Mouse (Mus musculus) heart, postnatal 25 days (tissue): ENCODE results near the gene Snai1. TPM values are rescaled to one million over a fixed set of nuclear protein-coding genes. Genes with fewer than 3 reads are reported as not detected.

Experiments
- DNase-seq: peaks from one replicate; pipeline ENCODE4 v3.0.0; 2022; ENCODE audit warnings: low spot score
- intact Hi-C: fragments of 180-260 bp; cut with DNase I; formaldehyde crosslinking; loops from one replicate; pipeline ENCODE4 v1.15.1; 2025
- total RNA-seq, 2 experiments: library from RNA; stranded (reverse); gene quantifications; 2 replicates each; pipeline ENCODE4 v1.2.3; 2021

Snai1 gene
- total RNA-seq, 2 experiments from 2014 or later: 2.0 to 2.8 TPM

GRCm38 (mm10) chr2:167574814-167575213 is 36.8 kb downstream of the Snai1 start:
- peak; percentile 83 for DNase-seq
- intact Hi-C loops: no loop called here

GRCm38 (mm10) chr2:167575581-167575980 is 37.6 kb downstream of the Snai1 start:
- no peak for DNase-seq
- intact Hi-C loops: no loop called here

- DNase-seq: no peak
- intact Hi-C loops: no loop called here
These were observed 38.2 kb downstream of the Snai1 start for GRCm38 (mm10) chr2:167576121-167576620.

- intact Hi-C loops: no loop called here
- no peak for DNase-seq
These were observed 39.3 kb downstream of the Snai1 start for GRCm38 (mm10) chr2:167577186-167577785.

- DNase-seq: no peak
- intact Hi-C loops: no loop called here
These were observed 40.5 kb downstream of the Snai1 start for GRCm38 (mm10) chr2:167578521-167578920.

GRCm38 (mm10) chr2:167583161-167583952 is 45.4 kb downstream of the Snai1 start:
- intact Hi-C loops: no loop called here
- no peak for DNase-seq

GRCm38 (mm10) chr2:167585273-167585672 is 47.3 kb downstream of the Snai1 start:
- intact Hi-C loops: no loop called here
- DNase-seq: no peak

- no peak for DNase-seq
- intact Hi-C loops: loop anchor here (2.0 kb wide), 1 partner anchor 15 kb away; no protein-coding TSS in a partner anchor
These were observed 48.0 kb downstream of the Snai1 start for GRCm38 (mm10) chr2:167586041-167586440.

GRCm38 (mm10) chr2:167586976-167587375 is 49.0 kb downstream of the Snai1 start:
- intact Hi-C loops: loop anchor here (2.0 kb wide), 1 partner anchor 16 kb away; no protein-coding TSS in a partner anchor
- no peak for DNase-seq

- DNase-seq: peak; percentile 65
- intact Hi-C loops: no loop called here
These were observed 51.0 kb downstream of the Snai1 start for GRCm38 (mm10) chr2:167588774-167589577.

Other genes starting within 250 kb of the Snai1 start
- 10 to 100 TPM; 12.7 to 14.6 TPM for gene B4galt5, start 189.0 kb upstream of the Snai1 start, total RNA-seq
- gene Slc9a8, start 116.5 kb upstream of the Snai1 start, total RNA-seq: 10 to 100 TPM; 21.8 to 23.9 TPM
- gene Rnf114, start 45.5 kb upstream of the Snai1 start, total RNA-seq: 10 to 100 TPM; 57.2 to 61.3 TPM
- 10 to 100 TPM; 15.1 to 17.8 TPM for gene Spata2, start 45.3 kb upstream of the Snai1 start, total RNA-seq
- 100 to 1,000 TPM in 1 of 2 experiments, 10 to 100 TPM in 1; 99.3 to 105 TPM for gene Ube2v1, start 93.9 kb downstream of the Snai1 start, total RNA-seq
- gene Gm20431, start 123.3 kb downstream of the Snai1 start, total RNA-seq: 10 to 100 TPM; 18.0 to 18.4 TPM
- gene Cebpb, start 150.7 kb downstream of the Snai1 start, total RNA-seq: 10 to 100 TPM; 58.0 to 84.2 TPM
- 10 to 100 TPM; 27.2 TPM for gene Tmem189, start 151.6 kb downstream of the Snai1 start, total RNA-seq